Mouse (Mus musculus) CH12.LX (cell line): ENCODE results near the gene Cyb5rl. TPM values are rescaled to one million over a fixed set of nuclear protein-coding genes. Genes with fewer than 3 reads are reported as not detected.
"Not testable (repeated sequence)": the region's sequence is repeated elsewhere in the genome, so short reads cannot be mapped to it uniquely, and the experiment has no call there.

Experiments
- DNase-seq: peaks from one replicate; pipeline ENCODE4 v3.0.0-alpha.2; 2013; ENCODE audit errors: extremely low read depth
- H3K27ac ChIP-seq: 2 replicates; pipeline ENCODE4 v1.5.1; 2012; ENCODE audit warnings: low read depth, mild to moderate bottlenecking, control low read depth, moderate library complexity; ENCODE audit not compliant: insufficient read depth
- H3K27me3 ChIP-seq: replicated peaks from 2 replicates; pipeline ENCODE3; 2012; ENCODE audit warnings: inconsistent platforms
- H3K36me3 ChIP-seq, 2 experiments: replicated peaks in 1 of 2; 2 replicates each; pipeline versions ENCODE3 to v1.6.1; 2012; ENCODE audit warnings: inconsistent platforms in 1 of 2, low read length in 1 of 2, mild to moderate bottlenecking in 1 of 2, mixed read lengths in 1 of 2, moderate library complexity in 1 of 2; ENCODE audit not compliant: control insufficient read depth in 1 of 2, insufficient read depth in 1 of 2
- H3K4me1 ChIP-seq, 2 experiments: 2 replicates each; pipeline ENCODE4 v1.6.1; 2012; ENCODE audit warnings: inconsistent platforms in 1 of 2, moderate library complexity in 1 of 2; ENCODE audit not compliant: insufficient read depth in 2 of 2, control insufficient read depth in 1 of 2
- H3K4me2 ChIP-seq: 2 replicates; pipeline ENCODE4 v1.6.1; 2012; ENCODE audit warnings: low read depth, mild to moderate bottlenecking, control low read depth; ENCODE audit not compliant: poor library complexity, insufficient read depth, severe bottlenecking
- H3K4me3 ChIP-seq, 3 experiments: fragments of 150-350 bp in 1 of 3; sonication (generic) in 1 of 3; replicated peaks in 1 of 3; 2 replicates each; pipeline versions ENCODE3 to v1.5.1; 2011 to 2012; ENCODE audit warnings: low read depth in 2 of 3, low read length in 2 of 3, mild to moderate bottlenecking in 2 of 3, moderate library complexity in 2 of 3, control low read depth in 1 of 3, improper control_type of control experiment in 1 of 3, inconsistent platforms in 1 of 3, mixed read lengths in 1 of 3; ENCODE audit not compliant: poor library complexity in 1 of 3
- H3K79me2 ChIP-seq: replicated peaks from 2 replicates; pipeline ENCODE4 v1.6.1; 2012; ENCODE audit warnings: mild to moderate bottlenecking, moderate library complexity; ENCODE audit not compliant: control insufficient read depth, poor library complexity, insufficient read depth, severe bottlenecking; ENCODE audit errors: extremely low read depth
- H3K9ac ChIP-seq: 2 replicates; pipeline ENCODE4 v1.6.1; 2012; ENCODE audit warnings: low read depth, mild to moderate bottlenecking, control low read depth, moderate library complexity; ENCODE audit not compliant: insufficient read depth
- H3K9me3 ChIP-seq: replicated peaks from 2 replicates; pipeline ENCODE3; 2012; ENCODE audit warnings: low read length, inconsistent platforms, mixed read lengths
- BHLHE40 ChIP-seq: IDR thresholded peaks from 2 replicates; pipeline ENCODE4 v1.6.1; 2011; ENCODE audit warnings: mild to moderate bottlenecking, low read depth, low read length, improper control_type of control experiment
- CHD1 ChIP-seq: IDR thresholded peaks from 2 replicates; pipeline ENCODE4 v1.6.1; 2012; ENCODE audit warnings: low read depth, low read length, improper control_type of control experiment, inconsistent platforms
- E2F4 ChIP-seq: IDR thresholded peaks from 2 replicates; pipeline ENCODE4 v1.6.1; 2011; ENCODE audit warnings: low read depth, low read length, improper control_type of control experiment; ENCODE audit not compliant: insufficient replicate concordance
- EP300 ChIP-seq: IDR thresholded peaks from 2 replicates; pipeline ENCODE4 v1.6.1; 2011; ENCODE audit warnings: low read length, improper control_type of control experiment
- GABPA ChIP-seq: IDR thresholded peaks from 2 replicates; pipeline ENCODE4 v1.6.1; 2012; ENCODE audit warnings: low read depth, low read length, improper control_type of control experiment, inconsistent platforms; ENCODE audit not compliant: insufficient replicate concordance
- HCFC1 ChIP-seq: IDR thresholded peaks from 2 replicates; pipeline ENCODE4 v1.6.1; 2012; ENCODE audit warnings: low read depth, mild to moderate bottlenecking, inconsistent platforms, low read length, improper control_type of control experiment
- IRF4 ChIP-seq: IDR thresholded peaks from 2 replicates; pipeline ENCODE4 v1.6.1; 2014; ENCODE audit warnings: low read depth, mild to moderate bottlenecking, inconsistent platforms, low read length, improper control_type of control experiment
- JUN ChIP-seq: IDR thresholded peaks from 2 replicates; pipeline ENCODE4 v1.6.1; 2011; ENCODE audit warnings: low read depth, mild to moderate bottlenecking, low read length, improper control_type of control experiment, moderate library complexity; ENCODE audit not compliant: insufficient read depth
- JUND ChIP-seq: conservative IDR thresholded peaks from 2 replicates; pipeline ENCODE4 v1.6.1; 2011; ENCODE audit warnings: low read depth, low read length, improper control_type of control experiment
- MAFK ChIP-seq: IDR thresholded peaks from 2 replicates; pipeline ENCODE4 v1.6.1; 2011; ENCODE audit warnings: low read length, improper control_type of control experiment; ENCODE audit not compliant: insufficient replicate concordance
- MAX ChIP-seq: IDR thresholded peaks from 2 replicates; pipeline ENCODE4 v1.6.1; 2011; ENCODE audit warnings: low read length, improper control_type of control experiment
- MAZ ChIP-seq: IDR thresholded peaks from 2 replicates; pipeline ENCODE4 v1.6.1; 2012; ENCODE audit warnings: low read depth, mild to moderate bottlenecking, inconsistent platforms, low read length, improper control_type of control experiment, moderate library complexity
- MEF2A ChIP-seq: IDR thresholded peaks from 2 replicates; pipeline ENCODE4 v1.6.1; 2014; ENCODE audit warnings: low read depth, mild to moderate bottlenecking, inconsistent platforms, low read length, improper control_type of control experiment, borderline replicate concordance
- NELFE ChIP-seq: IDR thresholded peaks from 2 replicates; pipeline ENCODE4 v1.6.1; 2011; ENCODE audit warnings: low read depth, low read length, improper control_type of control experiment
- PAX5 ChIP-seq: IDR thresholded peaks from 2 replicates; pipeline ENCODE4 v1.6.1; 2012; ENCODE audit warnings: low read length, inconsistent platforms, mixed read lengths
- POLR2A ChIP-seq: IDR thresholded peaks from 2 replicates; pipeline ENCODE4 v1.6.1; 2011; ENCODE audit warnings: low read depth, mild to moderate bottlenecking, improper control_type of control experiment, low read length
- POLR2AphosphoS2 ChIP-seq: IDR thresholded peaks from 2 replicates; pipeline ENCODE4 v1.6.1; 2011; ENCODE audit warnings: low read depth, low read length, improper control_type of control experiment
- RAD21 ChIP-seq: IDR thresholded peaks from 2 replicates; pipeline ENCODE4 v1.6.1; 2011; ENCODE audit warnings: low read depth, mild to moderate bottlenecking, low read length, improper control_type of control experiment, moderate library complexity
- SIN3A ChIP-seq: IDR thresholded peaks from 2 replicates; pipeline ENCODE4 v1.6.1; 2012; ENCODE audit warnings: low read length, improper control_type of control experiment, inconsistent platforms
- TBP ChIP-seq: conservative IDR thresholded peaks from 2 replicates; pipeline ENCODE4 v1.6.1; 2011; ENCODE audit warnings: low read depth, low read length, improper control_type of control experiment
- TCF12 ChIP-seq: IDR thresholded peaks from 2 replicates; pipeline ENCODE4 v1.6.1; 2014; ENCODE audit warnings: low read depth, mild to moderate bottlenecking, inconsistent platforms, low read length, improper control_type of control experiment
- USF1 ChIP-seq: IDR thresholded peaks from 2 replicates; pipeline ENCODE4 v1.6.1; 2014; ENCODE audit warnings: low read depth, mild to moderate bottlenecking, inconsistent platforms, low read length, improper control_type of control experiment
- ZC3H11A ChIP-seq: IDR thresholded peaks from 2 replicates; pipeline ENCODE4 v1.6.1; 2012; ENCODE audit warnings: low read depth, mild to moderate bottlenecking, inconsistent platforms, low read length, improper control_type of control experiment
- ZKSCAN1 ChIP-seq: IDR thresholded peaks from 2 replicates; pipeline ENCODE4 v1.6.1; 2012; ENCODE audit warnings: low read depth, inconsistent platforms, low read length, improper control_type of control experiment, borderline replicate concordance
- ZMIZ1 ChIP-seq: IDR thresholded peaks from 2 replicates; pipeline ENCODE4 v1.6.1; 2012; ENCODE audit warnings: low read depth, mild to moderate bottlenecking, inconsistent platforms, low read length, improper control_type of control experiment
- ZNF384 ChIP-seq: IDR thresholded peaks from 2 replicates; pipeline ENCODE4 v1.6.1; 2012; ENCODE audit warnings: low read depth, low read length, improper control_type of control experiment, inconsistent platforms
- dilution Hi-C: fragments of 300-500 bp; cut with MboI; formaldehyde crosslinking; loops from 2 replicates; pipeline ENCODE4 v1.14.3; 2020; ENCODE audit warnings: low sequenced_read_pairs; ENCODE audit not compliant: extremely low pct_unique_long_range_greater_than_20kb, extremely low pct_ligation_motif_present
- in situ Hi-C: fragments of 300-500 bp; cut with MboI; formaldehyde crosslinking; loops from 3 replicates; pipeline ENCODE4 v1.14.3; 2019; ENCODE audit warnings: low sequenced_read_pairs, low pct_ligation_motif_present, low pct_unique_long_range_greater_than_20kb, mixed read lengths
- polyA plus RNA-seq: library from polyadenylated mRNA; unstranded; fragments of >175 nt; gene quantifications from 2 replicates; pipeline ENCODE4 v1.2.1, GENCODE M21; 2012; ENCODE audit warnings: low read depth; ENCODE audit not compliant: insufficient read length
- total RNA-seq, 2 experiments: library from RNA; depleted of rRNA; stranded (reverse); fragments of 300-350 nt in 1 of 2; fragments of >200 nt in 1 of 2; gene quantifications; 2 replicates each; pipeline ENCODE4 v1.2.3; 2012 to 2014

Gene Cyb5rl
- total and polyA plus RNA-seq, 3 experiments, result 14.0 to 22.7 (median 19.3) TPM

GRCm38 (mm10) chr4:107106777-107107176, 40.0 kb downstream of the Cyb5rl start:
- Histone ChIP-seq H3K36me3 (peaks cover 0 to 71% of the 10 kb centered on the region in 2 experiments), H3K4me2 (no peak overlapping the region)
- in situ Hi-C loops, result no loop called here

DNA sequence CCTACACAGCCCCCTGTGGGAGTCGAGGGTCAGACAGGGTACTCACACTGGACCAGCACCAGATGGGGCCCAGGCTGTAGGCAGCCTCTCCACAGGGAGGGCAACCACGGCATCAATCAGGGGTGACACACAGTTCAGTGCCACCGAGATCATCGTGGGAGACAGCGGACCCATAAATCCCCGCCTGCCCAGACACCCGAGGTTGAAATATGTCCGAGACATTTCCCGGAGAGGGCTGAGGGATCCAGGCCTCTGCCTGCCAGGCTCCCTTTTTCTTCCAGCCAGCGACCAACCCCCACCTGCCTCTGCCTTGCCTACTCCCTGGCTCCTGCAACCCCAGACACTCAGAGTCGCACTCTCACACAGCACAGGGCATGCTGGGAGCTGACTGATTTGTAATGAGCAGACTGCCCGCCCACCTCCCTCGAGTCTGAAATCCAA, 41.5 kb downstream of the Cyb5rl start:
- no peak overlapping the region for H3K4me3 ChIP-seq
- in situ Hi-C loops, result no loop called here

More at GRCm38 (mm10) chr4:107106777-107107176, 40.0 kb downstream of the Cyb5rl start:
- no peak for DNase-seq
- Histone ChIP-seq H3K9me3 (no peaks in the 10 kb centered on the region), H3K9ac (no peak overlapping the region), H3K4me1 (peaks cover 0 to 3% of the 10 kb centered on the region in 2 experiments; a peak in 1 of 4 replicates), H3K27me3 (no peaks in the 10 kb centered on the region), H3K27ac (no peak overlapping the region), H3K79me2 (no peaks in the 10 kb centered on the region), H3K4me3 (no peak overlapping the region)
- TF ChIP-seq JUN, result no peak
- TF ChIP-seq TBP, result no peak
- TF ChIP-seq TCF12, result no peak
- TF ChIP-seq JUND, result no peak
- TF ChIP-seq PAX5, result no peak
- no peak for TF ChIP-seq IRF4
- no peak for TF ChIP-seq MAZ
- TF ChIP-seq ZNF384, result no peak
- TF ChIP-seq MAX, result no peak
- TF ChIP-seq HCFC1, result no peak
- no peak for TF ChIP-seq ZKSCAN1
- no peak for TF ChIP-seq SIN3A
- dilution Hi-C loops, result no loop called here

DNA sequence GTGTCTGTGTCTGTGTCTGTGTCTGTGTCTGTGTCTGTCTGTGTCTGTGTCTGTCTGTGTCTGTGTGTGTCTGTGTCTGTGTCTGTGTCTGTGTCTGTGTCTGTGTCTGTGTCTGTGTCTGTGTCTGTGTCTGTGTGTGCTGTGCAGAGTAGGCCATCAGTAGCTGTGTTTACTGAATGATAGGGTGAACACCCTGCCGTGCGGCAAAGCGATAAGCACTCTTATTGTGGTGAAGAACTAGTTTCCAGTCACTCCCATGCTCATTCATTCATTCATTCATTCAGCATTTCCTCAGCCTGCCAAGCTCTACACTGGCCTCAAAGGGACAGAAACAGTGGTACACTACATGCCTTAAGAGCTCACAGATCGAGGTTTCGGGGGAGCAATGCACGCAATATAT, 42.4 kb downstream of the Cyb5rl start:
- DNase-seq, in situ Hi-C loops, H3K4me1 ChIP-seq, H3K4me3 ChIP-seq, H3K9ac ChIP-seq, dilution Hi-C loops, H3K4me2 ChIP-seq, H3K79me2 ChIP-seq, H3K27me3 ChIP-seq, H3K9me3 ChIP-seq, H3K27ac ChIP-seq: not testable (repeated sequence)
- H3K36me3 ChIP-seq, result peaks cover 0 to 55% of the 10 kb centered on the region in 2 experiments

More for the DNA sequence above, 41.5 kb downstream of the Cyb5rl start:
- Histone ChIP-seq H3K27ac (no peak overlapping the region), H3K9me3 (no peaks in the 10 kb centered on the region), H3K4me1 (no peaks in the 10 kb centered on the region), H3K27me3 (no peaks in the 10 kb centered on the region), H3K79me2 (no peaks in the 10 kb centered on the region), H3K9ac (no peak overlapping the region), H3K4me2 (no peak overlapping the region), H3K36me3 (peaks cover 0 to 62% of the 10 kb centered on the region in 2 experiments)
- TF ChIP-seq SIN3A (no peak), POLR2AphosphoS2 (no peak), RAD21 (no peak), EP300 (no peak), NELFE (no peak), ZMIZ1 (no peak), USF1 (no peak), ZC3H11A (no peak), E2F4 (no peak), MAZ (no peak), BHLHE40 (no peak), POLR2A (no peak), MAFK (no peak), MAX (no peak), GABPA (no peak), CHD1 (no peak), ZNF384 (no peak), MEF2A (no peak), TCF12 (no peak)
- DNase-seq, result no peak
- dilution Hi-C loops, result no loop called here
